Mouse (Mus musculus): ENCODE results near the gene Acsbg2.

- TF ChIP-seq CHD1 (IDR thresholded peaks at IDR 0.05; ENCODE audit: low read depth, low read length) (no peak), EP300 (IDR thresholded peaks at IDR 0.05; ENCODE audit: low read depth in 1 of 2, low read length in 2 of 2) (no peak), ZKSCAN1 (IDR thresholded peaks at IDR 0.05; ENCODE audit: low read depth, low read length) (no peak), HCFC1 (IDR thresholded peaks at IDR 0.05; ENCODE audit: low read depth, low read length) (no peak), SIN3A (IDR thresholded peaks at IDR 0.05; ENCODE audit: low read length) (no peak), CTCF (IDR thresholded peaks at IDR 0.05 in 2 of 3, conservative IDR thresholded peaks at IDR 0.05 in 1 of 3; ENCODE audit: control insufficient read depth in 1 of 3, insufficient read depth in 1 of 3, low read depth in 2 of 3, low read length in 3 of 3, poor library complexity in 1 of 3, severe bottlenecking in 1 of 3) (no peak), POLR2A (IDR thresholded peaks at IDR 0.05; ENCODE audit: control insufficient read depth in 1 of 2, insufficient read depth in 1 of 2, low read depth in 1 of 2, low read length in 2 of 2, poor library complexity in 1 of 2) (no peak), RAD21 (IDR thresholded peaks at IDR 0.05; ENCODE audit: low read depth, low read length) (no peak), TAL1 (IDR thresholded peaks at IDR 0.05; ENCODE audit: low read length) (no peak)
Observed at GRCm38 (mm10) chr17:56917166-56917565, 42.9 kb upstream of the Acsbg2 start.
